Comparison of ENCODE assay signal across 11 mouse cellular contexts in genomic region chr10:61232858-61233567, GRCm38 (mm10). TPM values are rescaled to one million over a fixed set of nuclear protein-coding genes. Genes with fewer than 3 reads are reported as not detected.
A peak's percentile ranks its signal among the peaks of the same experiment; 100 is the strongest.
DNase-seq lines count a peak whose midpoint lies in the region; ATAC-seq and TF ChIP-seq lines count a peak whose summit lies in the region.
"Had no signal": no experiment of that assay in that cellular context is flagged by ENCODE, and none has a peak within 500 bp of the region (broad histone marks: within the 10 kb centered on the region; RNA-seq: fewer than 3 reads in every experiment).

No protein-coding gene starts in this region.

- 0 out of 2 replicates have a peak, but pooled peaks have one; percentile 45 for ATAC-seq in forebrain, embryonic 13.5 days
- no peak for ATAC-seq in midbrain, embryonic 14.5 days (ENCODE audit: low FRiP score, low TSS enrichment)

- DNase-seq in forebrain, embryonic 10.5 days (ENCODE audit: extremely low spot score, low spot score) = no peak
- DNase-seq in spleen, adult 2 months (ENCODE audit: low read depth in 1 of 2, low spot score in 2 of 2) = peak in 1 of 2 experiments; percentile 59
- no peak for DNase-seq in spleen, postnatal 4 days (ENCODE audit: low spot score in 2 of 2)
- peak; percentile 12 for DNase-seq in midbrain, embryonic 14.5 days
- DNase-seq in frontal cortex, postnatal 36 days (ENCODE audit: low spot score in 2 of 2) = no peak
- DNase-seq in adrenal gland, adult 18-20 months (ENCODE audit: low spot score in 2 of 2) = no peak
- DNase-seq in kidney, adult 9 months = no peak
- DNase-seq: cerebellum, adult 8-10 months; layer of hippocampus, postnatal 36 days had no signal

- H3K36me3 ChIP-seq in forebrain, embryonic 13.5 days (ENCODE audit: poor library complexity, severe bottlenecking) = no peaks in the 10 kb centered on the region
- no peaks in the 10 kb centered on the region for H3K36me3 ChIP-seq in forebrain, embryonic 10.5 days (replicated peaks)
- H3K36me3 ChIP-seq in spleen, adult 2 months (ENCODE audit: control insufficient read depth, insufficient read depth, low read length) = no peaks in the 10 kb centered on the region
- H3K36me3 ChIP-seq in midbrain, embryonic 14.5 days (ENCODE audit: control insufficient read depth, insufficient read depth, low read length) = no peaks in the 10 kb centered on the region

- no peaks in the 10 kb centered on the region for H3K27me3 ChIP-seq in forebrain, embryonic 13.5 days
- no peaks in the 10 kb centered on the region for H3K27me3 ChIP-seq in forebrain, embryonic 10.5 days (ENCODE audit: poor library complexity, severe bottlenecking)
- no peaks in the 10 kb centered on the region for H3K27me3 ChIP-seq in spleen, adult 2 months (ENCODE audit: control insufficient read depth, insufficient read depth, low read length)
- no peaks in the 10 kb centered on the region for H3K27me3 ChIP-seq in midbrain, embryonic 14.5 days (ENCODE audit: control insufficient read depth, insufficient read depth, low read length)

- no peak overlapping the region for H3K4me3 ChIP-seq in forebrain, embryonic 13.5 days
- H3K4me3 ChIP-seq in forebrain, embryonic 10.5 days = no peak overlapping the region
- no peak overlapping the region for H3K4me3 ChIP-seq in spleen, adult 2 months (ENCODE audit: extremely low read depth, insufficient read depth, insufficient read length)
- no peak overlapping the region for H3K4me3 ChIP-seq in midbrain, embryonic 14.5 days (replicated peaks; ENCODE audit: low read depth, low read length)

- H3K4me1 ChIP-seq in forebrain, embryonic 13.5 days = no peaks in the 10 kb centered on the region
- H3K4me1 ChIP-seq in forebrain, embryonic 10.5 days = peaks cover 16% of the 10 kb centered on the region
- H3K4me1 ChIP-seq in spleen, adult 2 months (ENCODE audit: control insufficient read depth, insufficient read depth, insufficient read length) = no peaks in the 10 kb centered on the region; the same call in 1 of the 2 replicates
- no peaks in the 10 kb centered on the region for H3K4me1 ChIP-seq in midbrain, embryonic 14.5 days (ENCODE audit: control insufficient read depth, insufficient read depth, low read length)

- TF ChIP-seq POLR2A in spleen, adult 2 months (IDR thresholded peaks at IDR 0.05; ENCODE audit: low read depth, low read length) = no peak

- no peaks in the 10 kb centered on the region for H3K9me3 ChIP-seq in forebrain, embryonic 13.5 days (replicated peaks)
- H3K9me3 ChIP-seq in forebrain, embryonic 10.5 days = no peaks in the 10 kb centered on the region
- H3K9me3 ChIP-seq in midbrain, embryonic 14.5 days (ENCODE audit: control insufficient read depth, low read length) = no peaks in the 10 kb centered on the region

- no peak overlapping the region for H3K27ac ChIP-seq in forebrain, embryonic 13.5 days
- H3K27ac ChIP-seq in forebrain, embryonic 10.5 days = no peak overlapping the region
- peak overlapping the region; percentile 88 for H3K27ac ChIP-seq in spleen, adult 2 months (ENCODE audit: insufficient read depth, low read length)
- H3K27ac ChIP-seq in midbrain, embryonic 14.5 days (replicated peaks; ENCODE audit: low read depth, low read length) = no peak overlapping the region
- H3K27ac ChIP-seq: macrophage had no signal

- no peak overlapping the region for H3K4me2 ChIP-seq in forebrain, embryonic 13.5 days
- no peak overlapping the region for H3K4me2 ChIP-seq in midbrain, embryonic 14.5 days (ENCODE audit: low read length)

- WGBS in forebrain, embryonic 13.5 days = 31% methylated on average over 7 of the region's 7 CpGs
- 30% methylated on average over 6 of the region's 7 CpGs for WGBS in forebrain, embryonic 10.5 days
- 47% methylated on average over 7 of the region's 7 CpGs for WGBS in spleen, adult 2 months
- WGBS in midbrain, embryonic 14.5 days = 29% methylated on average over 7 of the region's 7 CpGs

- no peak for TF ChIP-seq CTCF in spleen, adult 2 months (IDR thresholded peaks at IDR 0.05; ENCODE audit: extremely low read depth, insufficient read depth, insufficient read length, insufficient replicate concordance)

- H3K9ac ChIP-seq in forebrain, embryonic 13.5 days = no peak overlapping the region
- no peak overlapping the region for H3K9ac ChIP-seq in midbrain, embryonic 14.5 days (replicated peaks; ENCODE audit: low read length)

RNA-seq across cellular contexts. Expression of gene Adamts14, which starts 40.2 kb away (rescaled TPM):
- polyA plus RNA-seq in forebrain, embryonic 13.5 days (2015; fragmentation: Nextera tagmentation; extraction: Ambion mirVana) = 0.13 TPM in 2 replicates
- 0.27 and 0.30 TPM in 2 replicates for polyA plus RNA-seq in forebrain, embryonic 10.5 days (2016; fragmentation: Nextera tagmentation; extraction: Ambion mirVana)
- 6.9 and 7.0 TPM in 2 replicates for polyA plus RNA-seq in spleen, adult 2 months (2012; rRNA removed)
- polyA plus RNA-seq in midbrain, embryonic 14.5 days (2014; fragmentation: Nextera tagmentation; extraction: Ambion mirVana) = 0.15 and 0.22 TPM in 2 replicates
- 1 to 10 TPM; 1.9 to 2.3 TPM for total RNA-seq in adrenal gland, adult 18-20 months (2021)
